Mouse (Mus musculus) spleen, adult 2 months (tissue): ENCODE data around the gene Pkmyt1.

Source experiments
- CTCF ChIP-seq: fragments of 200-500 bp; IDR thresholded peaks from 2 replicates; pipeline ENCODE4 v1.5.1; 2011; ENCODE audit warnings: mild to moderate bottlenecking, inconsistent platforms; ENCODE audit not compliant: insufficient read depth, insufficient read length, insufficient replicate concordance; ENCODE audit errors: extremely low read depth
- POLR2A ChIP-seq: fragments of 200-500 bp; IDR thresholded peaks from 2 replicates; pipeline ENCODE4 v1.6.1; 2011; ENCODE audit warnings: low read depth, low read length, inconsistent platforms

DNA sequence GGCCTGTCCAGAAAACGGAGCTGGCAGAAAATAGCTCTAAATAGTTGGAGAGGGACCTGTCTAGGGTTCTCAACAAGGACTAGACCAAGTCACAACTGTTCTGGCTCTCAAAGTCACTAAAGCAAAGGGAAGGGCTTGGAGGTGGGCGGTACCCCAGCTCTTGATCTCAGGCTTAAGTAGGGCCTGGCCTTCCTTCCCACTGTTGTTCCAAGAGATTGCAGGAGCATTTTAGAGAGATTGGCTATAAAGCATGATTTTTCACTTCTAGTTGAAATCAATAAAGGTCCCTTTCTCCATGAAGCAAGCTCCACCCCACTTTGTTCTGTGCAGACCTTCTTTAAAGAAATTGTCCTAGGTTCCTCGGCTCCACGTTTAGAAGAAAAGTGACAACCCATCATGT is 659 bp upstream of the Pkmyt1 start:
- TF ChIP-seq CTCF, result no peak
- no peak for TF ChIP-seq POLR2A
